Mouse (Mus musculus): Measurements from ENCODE around the gene Map7d1.

The Map7d1 gene

DNA sequence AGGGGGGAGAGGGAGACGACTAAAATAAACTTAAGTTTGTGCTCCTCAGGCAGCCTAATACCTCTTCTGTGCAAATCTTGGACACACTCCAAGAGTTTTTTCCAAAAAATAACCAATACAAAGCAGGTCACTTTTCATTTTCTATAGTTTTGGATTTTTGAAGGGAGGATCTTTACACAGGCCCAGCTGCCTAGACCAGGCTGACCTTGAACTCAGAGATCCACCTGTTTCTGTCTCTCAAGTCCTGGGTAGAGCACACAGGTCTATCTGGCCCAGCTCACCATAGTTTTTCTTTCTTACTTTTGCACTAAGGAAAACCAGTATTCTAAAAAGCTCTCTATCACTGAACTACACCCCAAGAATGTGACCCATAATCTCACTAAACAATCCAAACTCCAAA, 56.1 kb downstream of the Map7d1 start:
- DNase-seq = no peak

DNA sequence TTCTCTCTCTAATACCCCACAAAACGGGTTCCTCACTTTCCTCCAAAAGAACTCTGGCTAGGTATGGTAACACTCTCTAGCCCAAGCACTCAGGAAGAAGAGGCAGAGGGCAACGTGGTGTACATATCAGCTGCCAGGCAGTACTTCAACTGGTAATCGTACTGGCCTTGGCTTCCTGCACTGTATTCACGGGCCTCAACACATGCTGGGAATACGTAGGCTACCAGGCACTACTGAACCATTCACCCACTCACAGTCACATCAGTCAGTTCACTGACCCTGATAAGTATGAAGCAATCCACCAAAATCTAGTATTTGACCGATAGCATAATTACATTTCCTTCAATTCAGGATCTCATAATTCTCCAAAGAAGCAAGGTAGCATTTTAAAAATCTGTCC, 56.6 kb downstream of the Map7d1 start:
- DNase-seq = no peak

DNA sequence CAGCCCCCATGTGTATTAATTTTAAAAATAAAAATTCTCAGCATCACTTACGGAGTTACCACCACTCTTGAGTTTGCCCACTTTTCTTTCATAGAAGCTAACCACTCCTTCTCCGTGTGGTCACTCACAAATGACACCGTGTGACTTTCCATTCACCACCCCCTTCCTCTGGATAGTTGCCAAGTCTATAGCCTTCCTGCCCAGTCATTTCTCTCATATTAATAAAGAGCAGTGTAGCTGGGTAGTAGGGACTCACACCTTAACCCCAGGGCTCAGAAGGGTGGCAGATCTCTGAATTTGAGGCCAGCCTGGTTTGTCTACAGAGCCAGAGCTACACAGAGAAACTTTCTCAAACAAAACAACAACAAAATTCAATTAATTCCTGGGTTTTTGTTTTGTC, 58.7 kb downstream of the Map7d1 start:
- no peak for DNase-seq

GRCm38 (mm10) chr4:126194916-126195315, 61.2 kb downstream of the Map7d1 start:
- no peak for DNase-seq

DNA sequence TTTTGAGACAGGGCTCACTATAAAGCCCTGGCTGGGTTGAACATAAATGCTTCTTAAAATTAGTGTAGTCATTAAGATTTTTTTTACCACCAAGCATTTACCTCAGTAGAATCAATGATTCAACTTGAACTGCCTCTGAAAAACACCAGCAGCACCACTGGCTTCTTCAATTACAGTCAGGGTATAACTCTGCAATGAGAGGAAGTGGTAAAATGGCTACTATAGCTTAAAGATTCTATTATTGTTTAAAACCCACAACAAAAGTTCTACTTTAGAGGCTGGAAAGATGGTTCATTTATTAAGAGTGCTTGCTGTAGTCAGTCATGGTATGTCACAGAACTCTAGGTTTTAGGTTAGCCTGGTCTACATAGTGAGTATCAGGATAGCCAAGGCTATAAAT, 61.9 kb downstream of the Map7d1 start:
- DNase-seq = no peak

DNA sequence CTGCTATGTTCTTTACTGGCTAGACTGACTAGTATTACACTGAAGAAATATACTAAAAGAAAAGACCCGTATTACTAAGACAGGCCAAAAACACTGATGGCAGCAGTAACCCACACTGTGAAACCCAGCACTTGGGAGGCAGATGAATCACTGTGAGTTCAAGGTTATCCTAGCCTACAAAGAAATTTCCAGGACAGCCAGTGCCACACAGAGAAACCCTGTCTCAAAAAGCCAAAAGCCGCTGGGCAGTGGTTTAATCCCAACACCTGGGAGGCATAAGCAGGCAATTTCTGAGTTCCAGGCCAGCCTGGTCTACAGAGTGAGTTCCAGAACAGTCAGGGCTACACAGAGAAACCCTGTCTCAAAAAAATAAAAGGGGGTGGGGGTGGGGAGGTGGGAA, 65.5 kb downstream of the Map7d1 start:
- DNase-seq = no peak

- no peak for DNase-seq
Measured at GRCm38 (mm10) chr4:126187096-126187495, 69.0 kb downstream of the Map7d1 start.

GRCm38 (mm10) chr4:126183034-126183433, 73.1 kb downstream of the Map7d1 start:
- no peak for DNase-seq

All from cerebellum, adult 8-10 months (tissue).